Mouse (Mus musculus): ENCODE data around the gene Uroc1. TPM values are rescaled to one million over a fixed set of nuclear protein-coding genes. Genes with fewer than 3 reads are reported as not detected.

The Uroc1 gene
- polyA plus RNA-seq, 1 experiment from 2014 or later = 0.04 TPM

DNA sequence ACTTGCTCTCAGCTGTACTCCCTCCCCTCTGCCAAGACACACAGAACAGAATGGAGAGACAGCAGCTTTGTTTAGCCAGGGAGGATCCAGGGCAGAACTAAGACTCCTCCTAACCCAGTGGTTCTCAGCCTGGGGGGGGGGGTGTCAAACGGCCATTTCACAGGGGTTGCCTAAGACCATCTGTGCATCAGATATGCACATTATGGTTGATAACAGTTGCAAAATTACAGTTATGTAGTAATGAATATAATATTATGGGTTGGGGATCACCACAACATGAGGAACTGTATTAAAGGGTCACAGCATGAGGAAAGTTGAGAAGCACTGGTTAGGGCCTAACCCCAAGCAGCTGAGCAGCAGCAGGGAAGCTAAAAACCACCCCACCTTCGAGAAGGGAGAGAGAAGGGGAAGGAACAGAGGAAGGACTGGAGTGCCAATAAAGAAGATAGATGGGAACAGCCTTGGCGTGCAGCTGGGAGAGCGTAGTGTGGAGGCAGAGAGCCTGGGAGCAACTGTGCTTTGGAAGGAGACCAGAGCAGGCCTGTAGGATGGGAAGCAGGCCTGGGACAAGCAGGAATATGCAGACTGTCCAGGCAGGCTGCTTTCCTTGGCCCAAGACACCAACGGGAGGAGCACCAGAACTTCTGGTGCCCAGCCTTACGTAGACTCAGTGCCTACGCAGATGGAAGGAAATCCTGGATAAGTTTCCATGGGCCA is 13.5 kb upstream of the Uroc1 start:
- Histone ChIP-seq H3K4me3 (ENCODE audit: low read length) (no peak overlapping the region), H3K27me3 (replicated peaks; ENCODE audit: control insufficient read depth, insufficient read depth, low read length) (no peaks in the 10 kb centered on the region), H3K9ac (ENCODE audit: low read depth, low read length) (no peak overlapping the region), H3K4me2 (ENCODE audit: low read length) (no peak overlapping the region), H3K27ac (ENCODE audit: low read depth, low read length) (no peak overlapping the region), H3K4me1 (ENCODE audit: control insufficient read depth, insufficient read depth, low read depth, low read length) (no peaks in the 10 kb centered on the region; the same call in 1 of the 2 replicates), H3K9me3 (ENCODE audit: control insufficient read depth, low read length) (no peaks in the 10 kb centered on the region), H3K36me3 (ENCODE audit: control insufficient read depth, insufficient read depth, low read length) (no peaks in the 10 kb centered on the region)
- ATAC-seq = 0 out of 2 replicates have a peak, but pooled peaks have one; percentile 4
- 70% methylated on average over 7 of the region's 7 CpGs for WGBS

DNA sequence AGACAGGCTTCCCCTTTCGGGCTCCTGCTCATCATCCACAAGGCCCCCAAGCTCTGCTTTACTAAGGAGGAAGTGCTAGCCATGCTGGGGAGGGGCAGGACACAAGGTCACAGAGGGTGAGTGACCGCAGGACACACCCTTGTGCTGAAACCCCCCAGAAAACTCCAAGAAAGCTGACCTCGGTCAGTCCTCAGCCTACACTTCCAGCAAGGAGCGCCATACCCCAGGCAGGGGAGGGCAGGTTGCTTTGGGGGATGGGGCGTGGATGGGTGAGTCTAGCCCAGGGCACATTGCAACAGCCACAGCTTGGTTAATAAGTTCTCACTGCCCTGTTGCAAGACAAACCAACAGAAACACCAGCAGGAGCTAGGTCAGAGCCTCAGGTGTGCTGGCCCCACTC is 12.7 kb upstream of the Uroc1 start:
- Histone ChIP-seq H3K27ac (ENCODE audit: low read depth, low read length) (no peak overlapping the region), H3K9ac (ENCODE audit: low read depth, low read length) (no peak overlapping the region), H3K9me3 (ENCODE audit: control insufficient read depth, low read length) (no peaks in the 10 kb centered on the region), H3K4me1 (ENCODE audit: control insufficient read depth, insufficient read depth, low read depth, low read length) (peaks cover 6% of the 10 kb centered on the region), H3K4me2 (ENCODE audit: low read length) (no peak overlapping the region), H3K27me3 (replicated peaks; ENCODE audit: control insufficient read depth, insufficient read depth, low read length) (peaks cover 2% of the 10 kb centered on the region), H3K36me3 (ENCODE audit: control insufficient read depth, insufficient read depth, low read length) (no peaks in the 10 kb centered on the region), H3K4me3 (ENCODE audit: low read length) (no peak overlapping the region)
- no peak for ATAC-seq
- 82% methylated on average over 5 of the region's 5 CpGs for WGBS

DNA sequence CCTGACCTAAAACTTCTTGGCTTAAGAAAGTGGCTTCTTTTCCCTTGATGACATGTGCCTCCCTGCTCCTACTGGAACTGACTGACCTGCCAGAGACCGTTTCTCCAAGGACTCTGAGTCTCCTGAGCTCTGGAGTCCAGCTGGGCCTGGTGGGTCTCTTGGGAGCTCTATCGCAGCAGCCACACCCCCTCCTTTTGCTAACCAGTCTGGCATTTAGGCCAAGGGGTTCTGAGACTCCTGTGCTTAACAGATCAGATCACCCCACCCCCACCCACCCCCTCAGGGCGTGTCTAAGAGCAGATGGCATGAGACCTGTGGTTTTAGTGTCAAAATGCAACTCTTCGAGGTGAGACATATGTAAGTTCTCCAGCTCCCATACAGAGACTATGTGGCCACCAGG is 11.3 kb upstream of the Uroc1 start:
- Histone ChIP-seq H3K4me1 (ENCODE audit: control insufficient read depth, insufficient read depth, low read depth, low read length) (peaks cover 6% of the 10 kb centered on the region), H3K4me2 (ENCODE audit: low read length) (no peak overlapping the region), H3K27ac (ENCODE audit: low read depth, low read length) (no peak overlapping the region), H3K4me3 (ENCODE audit: low read length) (no peak overlapping the region), H3K27me3 (replicated peaks; ENCODE audit: control insufficient read depth, insufficient read depth, low read length) (peaks cover 2% of the 10 kb centered on the region), H3K36me3 (ENCODE audit: control insufficient read depth, insufficient read depth, low read length) (no peaks in the 10 kb centered on the region), H3K9me3 (ENCODE audit: control insufficient read depth, low read length) (no peaks in the 10 kb centered on the region), H3K9ac (ENCODE audit: low read depth, low read length) (no peak overlapping the region)
- 57% methylated on average over 4 of the region's 4 CpGs for WGBS
- no peak for ATAC-seq

DNA sequence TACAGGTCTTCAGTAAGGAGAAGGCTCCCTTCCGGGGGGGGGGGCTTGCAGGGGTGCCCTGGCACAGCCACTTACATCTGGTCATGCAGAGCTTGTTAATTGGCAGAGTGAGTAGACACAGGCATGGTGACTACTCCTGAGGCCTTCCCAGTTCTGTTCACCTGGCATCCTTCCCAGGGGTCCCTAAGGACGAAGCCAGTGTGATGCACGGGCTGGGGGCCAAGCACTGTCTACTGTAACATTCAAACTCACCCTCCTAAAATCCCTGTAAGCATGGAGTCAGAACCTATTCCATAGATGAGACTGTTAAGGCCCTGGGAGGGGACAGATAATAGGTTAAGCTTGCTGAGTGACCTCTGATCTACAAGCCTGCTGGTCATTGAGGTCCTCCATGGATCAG is 9.1 kb upstream of the Uroc1 start:
- no peak overlapping the region for H3K4me3 ChIP-seq (ENCODE audit: low read length)
- no peak overlapping the region for H3K4me2 ChIP-seq (ENCODE audit: low read length)
- no peak overlapping the region for H3K9ac ChIP-seq (ENCODE audit: low read depth, low read length)
- 0 out of 2 replicates have a peak, but pooled peaks have one; percentile 34 for ATAC-seq
- no peaks in the 10 kb centered on the region for H3K36me3 ChIP-seq (ENCODE audit: control insufficient read depth, insufficient read depth, low read length)
- H3K27ac ChIP-seq (ENCODE audit: low read depth, low read length) = no peak overlapping the region
- H3K4me1 ChIP-seq (ENCODE audit: control insufficient read depth, insufficient read depth, low read depth, low read length) = peaks cover 6% of the 10 kb centered on the region
- peaks cover 2% of the 10 kb centered on the region for H3K27me3 ChIP-seq (replicated peaks; ENCODE audit: control insufficient read depth, insufficient read depth, low read length)
- 73% methylated on average over 3 of the region's 3 CpGs for WGBS
- H3K9me3 ChIP-seq (ENCODE audit: control insufficient read depth, low read length) = no peaks in the 10 kb centered on the region

DNA sequence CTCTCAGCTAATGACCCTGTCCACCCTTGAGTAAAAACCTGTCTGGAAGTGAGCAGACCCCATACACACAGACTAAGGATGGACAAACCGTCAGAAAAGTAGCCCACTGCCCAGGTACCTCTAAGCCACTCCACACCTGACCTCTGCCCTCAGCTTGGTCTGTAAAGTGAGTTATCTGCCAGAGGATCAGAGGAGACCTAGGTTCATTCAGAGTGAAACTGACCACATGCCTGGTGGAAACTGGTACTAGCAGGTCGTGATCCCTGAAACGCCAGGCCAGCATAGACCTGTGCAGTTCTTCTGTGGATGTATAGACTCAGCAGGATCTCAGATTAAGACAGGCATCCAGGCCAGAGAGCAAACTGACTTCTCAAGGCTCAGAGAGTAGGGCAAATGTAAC is 8.6 kb upstream of the Uroc1 start:
- H3K9ac ChIP-seq (ENCODE audit: low read depth, low read length) = no peak overlapping the region
- H3K4me3 ChIP-seq (ENCODE audit: low read length) = no peak overlapping the region
- no peaks in the 10 kb centered on the region for H3K9me3 ChIP-seq (ENCODE audit: control insufficient read depth, low read length)
- H3K27me3 ChIP-seq (replicated peaks; ENCODE audit: control insufficient read depth, insufficient read depth, low read length) = peaks cover 2% of the 10 kb centered on the region
- WGBS = 67% methylated on average over 3 of the region's 3 CpGs
- H3K36me3 ChIP-seq (ENCODE audit: control insufficient read depth, insufficient read depth, low read length) = no peaks in the 10 kb centered on the region
- no peak overlapping the region for H3K4me2 ChIP-seq (ENCODE audit: low read length)
- H3K4me1 ChIP-seq (ENCODE audit: control insufficient read depth, insufficient read depth, low read depth, low read length) = peaks cover 6% of the 10 kb centered on the region
- H3K27ac ChIP-seq (ENCODE audit: low read depth, low read length) = no peak overlapping the region
- ATAC-seq = 0 out of 2 replicates have a peak, but pooled peaks have one; percentile 9

DNA sequence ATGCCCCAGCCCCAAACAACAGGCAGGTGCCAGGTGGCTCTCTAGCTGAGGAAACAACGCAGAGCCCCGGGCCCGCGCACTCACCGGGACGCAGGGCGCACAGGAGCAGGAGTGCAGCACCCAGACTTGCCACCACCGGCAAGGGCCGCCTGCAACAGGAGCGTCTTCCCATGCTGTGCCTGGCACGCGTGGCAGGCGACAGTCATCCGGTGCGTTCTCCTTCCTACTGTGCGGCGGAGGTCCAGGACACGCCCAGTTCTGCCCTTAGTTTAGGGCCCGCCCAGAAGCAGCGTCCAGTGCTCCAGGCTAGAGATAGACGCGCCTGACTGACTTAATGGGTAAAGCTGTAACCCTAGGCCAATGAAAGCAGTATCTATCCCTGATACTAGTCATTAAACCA is 8.1 kb upstream of the Uroc1 start, which contains the start of gene Chst13:
Gene Chst13 (minus strand): TSS at position 195 of the 400 bp plus-strand sequence.
- Histone ChIP-seq H3K4me3 (ENCODE audit: low read length) (peak within 1 kb of the TSS; percentile 12; the same call in 1 of the 2 replicates), H3K36me3 (ENCODE audit: control insufficient read depth, insufficient read depth, low read length) (no peaks in the 10 kb centered on the region), H3K9me3 (ENCODE audit: control insufficient read depth, low read length) (no peaks in the 10 kb centered on the region), H3K9ac (ENCODE audit: low read depth, low read length) (no peak within 1 kb of the TSS), H3K4me2 (ENCODE audit: low read length) (peak within 1 kb of the TSS; percentile 52), H3K4me1 (ENCODE audit: control insufficient read depth, insufficient read depth, low read depth, low read length) (peaks cover 6% of the 10 kb centered on the region), H3K27ac (ENCODE audit: low read depth, low read length) (no peak within 1 kb of the TSS), H3K27me3 (replicated peaks; ENCODE audit: control insufficient read depth, insufficient read depth, low read length) (peaks cover 2% of the 10 kb centered on the region)
- peak; percentile 25; the same call in 1 of the 2 replicates for ATAC-seq
- WGBS = 11% methylated on average over 22 of the region's 22 CpGs

DNA sequence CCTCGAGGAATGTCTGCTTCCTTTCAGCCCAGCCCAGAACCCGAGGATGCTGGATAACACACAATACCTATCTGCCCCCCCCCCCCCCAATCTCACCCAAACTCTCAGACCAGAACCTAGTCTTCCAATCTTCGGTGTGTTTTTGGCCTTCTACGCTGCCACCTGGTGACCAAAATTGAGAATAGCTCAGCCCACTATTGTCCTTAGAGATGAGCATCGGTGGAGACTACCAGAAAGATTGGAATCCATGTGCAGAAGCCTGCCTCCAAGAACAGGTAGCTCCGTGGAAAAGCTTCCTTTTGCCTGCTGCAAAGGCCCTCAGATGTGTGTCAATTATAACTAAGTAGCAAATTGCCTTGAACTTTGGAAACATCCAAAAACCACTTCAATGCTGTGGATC is 5.4 kb upstream of the Uroc1 start:
- Histone ChIP-seq H3K27ac (ENCODE audit: low read depth, low read length) (no peak overlapping the region), H3K27me3 (replicated peaks; ENCODE audit: control insufficient read depth, insufficient read depth, low read length) (peaks cover 2% of the 10 kb centered on the region), H3K4me1 (ENCODE audit: control insufficient read depth, insufficient read depth, low read depth, low read length) (peaks cover 6% of the 10 kb centered on the region), H3K4me3 (ENCODE audit: low read length) (no peak overlapping the region), H3K36me3 (ENCODE audit: control insufficient read depth, insufficient read depth, low read length) (no peaks in the 10 kb centered on the region), H3K9me3 (ENCODE audit: control insufficient read depth, low read length) (no peaks in the 10 kb centered on the region), H3K4me2 (ENCODE audit: low read length) (no peak overlapping the region), H3K9ac (ENCODE audit: low read depth, low read length) (no peak overlapping the region)
- no peak for ATAC-seq
- 17% methylated on average over 6 of the region's 6 CpGs for WGBS

DNA sequence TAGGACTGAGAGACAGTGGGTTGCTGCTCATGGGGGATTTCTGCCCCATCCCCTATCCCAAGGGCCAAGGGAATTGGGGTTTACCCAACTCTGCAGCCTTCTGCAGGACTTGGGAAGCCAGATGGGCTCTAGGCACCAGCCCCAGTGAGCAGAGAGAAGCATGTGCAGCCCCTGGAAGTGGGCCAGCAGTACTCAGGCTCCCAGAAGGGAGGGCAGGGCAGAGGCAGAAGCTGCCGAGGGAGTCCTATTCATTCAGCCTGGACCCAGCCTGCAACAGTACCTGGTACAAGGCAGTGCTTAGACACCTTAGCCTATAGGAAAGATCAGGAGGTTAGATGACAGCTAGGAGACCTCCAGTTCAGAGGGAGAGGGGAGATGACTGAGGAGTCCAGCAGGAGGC is 3.1 kb upstream of the Uroc1 start:
- no peaks in the 10 kb centered on the region for H3K36me3 ChIP-seq (ENCODE audit: control insufficient read depth, insufficient read depth, low read length)
- peak; percentile 84 for ATAC-seq
- peaks cover 3% of the 10 kb centered on the region for H3K4me1 ChIP-seq (ENCODE audit: control insufficient read depth, insufficient read depth, low read depth, low read length)
- no peak overlapping the region for H3K9ac ChIP-seq (ENCODE audit: low read depth, low read length)
- H3K27me3 ChIP-seq (replicated peaks; ENCODE audit: control insufficient read depth, insufficient read depth, low read length) = peaks cover 2% of the 10 kb centered on the region
- H3K4me3 ChIP-seq (ENCODE audit: low read length) = no peak overlapping the region
- no peak overlapping the region for H3K4me2 ChIP-seq (ENCODE audit: low read length)
- no peak overlapping the region for H3K27ac ChIP-seq (ENCODE audit: low read depth, low read length)
- 19% methylated on average over 1 of the region's 1 CpGs for WGBS
- H3K9me3 ChIP-seq (ENCODE audit: control insufficient read depth, low read length) = no peaks in the 10 kb centered on the region

DNA sequence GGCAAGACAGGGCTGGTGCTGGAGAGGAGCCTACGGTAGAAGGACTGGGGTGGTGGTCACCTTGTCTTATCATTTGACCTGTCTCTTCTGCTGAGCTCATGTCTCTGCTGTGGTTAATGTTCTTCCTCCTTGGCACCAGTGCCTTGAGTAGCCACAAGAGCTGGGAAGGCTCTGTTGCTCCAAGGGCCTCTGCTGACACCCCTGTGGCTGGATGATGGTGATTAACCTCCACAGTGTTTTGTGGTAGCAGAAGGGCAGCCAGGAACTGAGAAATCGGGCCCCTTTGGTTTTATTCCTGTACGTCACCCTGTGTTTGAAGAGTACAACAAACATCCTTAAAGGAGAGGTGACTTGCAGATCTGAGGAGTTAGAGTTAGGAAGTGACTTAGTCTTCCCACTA is 1.2 kb downstream of the Uroc1 start:
- ATAC-seq = no peak
- 86% methylated on average over 3 of the region's 3 CpGs for WGBS

More for the DNA sequence above, 1.2 kb downstream of the Uroc1 start:
- no peak overlapping the region for H3K4me2 ChIP-seq (ENCODE audit: low read length)
- no peak overlapping the region for H3K9ac ChIP-seq (ENCODE audit: low read depth, low read length)
- H3K36me3 ChIP-seq (ENCODE audit: control insufficient read depth, insufficient read depth, low read length) = no peaks in the 10 kb centered on the region
- no peaks in the 10 kb centered on the region for H3K9me3 ChIP-seq (ENCODE audit: control insufficient read depth, low read length)
- H3K4me3 ChIP-seq (ENCODE audit: low read length) = no peak overlapping the region
- H3K4me1 ChIP-seq (ENCODE audit: control insufficient read depth, insufficient read depth, low read depth, low read length) = no peaks in the 10 kb centered on the region
- H3K27ac ChIP-seq (ENCODE audit: low read depth, low read length) = no peak overlapping the region
- no peaks in the 10 kb centered on the region for H3K27me3 ChIP-seq (replicated peaks; ENCODE audit: control insufficient read depth, insufficient read depth, low read length)
